Mouse (Mus musculus): ENCODE data around the gene Ttc39b.

The Ttc39b gene

DNA sequence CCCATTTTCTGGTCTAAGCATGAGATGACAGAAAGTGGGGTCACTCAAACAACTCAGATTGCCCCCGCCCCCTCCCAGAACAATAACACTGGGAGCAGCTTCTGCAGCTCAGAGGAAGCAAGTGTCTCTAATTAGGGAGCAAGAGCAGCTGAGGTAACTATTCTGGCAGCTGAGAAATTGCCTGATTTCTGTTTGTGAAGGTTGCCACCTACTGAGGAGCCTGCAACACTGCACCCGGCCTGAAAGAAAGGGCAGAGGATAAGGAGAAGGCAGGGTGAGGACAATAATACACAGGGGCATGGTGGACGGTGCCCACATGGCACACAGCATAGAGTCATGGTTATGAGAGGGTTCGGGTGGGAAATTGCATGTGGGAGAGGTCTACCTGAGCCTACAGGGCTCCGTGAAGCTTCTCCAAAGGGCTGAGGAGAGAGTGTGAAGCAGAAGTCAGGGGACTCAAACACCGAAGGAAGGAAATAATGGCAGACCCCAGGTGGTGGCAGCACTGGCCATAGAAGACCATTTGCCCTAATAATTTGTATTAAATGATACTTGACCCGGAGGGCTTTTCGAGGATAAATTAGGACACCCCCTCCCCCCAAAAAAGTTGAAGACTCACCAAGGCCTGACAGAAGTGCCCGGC is 140.6 kb downstream of the Ttc39b start:
- peak; percentile 51 for DNase-seq (ENCODE audit: low spot score)

DNA sequence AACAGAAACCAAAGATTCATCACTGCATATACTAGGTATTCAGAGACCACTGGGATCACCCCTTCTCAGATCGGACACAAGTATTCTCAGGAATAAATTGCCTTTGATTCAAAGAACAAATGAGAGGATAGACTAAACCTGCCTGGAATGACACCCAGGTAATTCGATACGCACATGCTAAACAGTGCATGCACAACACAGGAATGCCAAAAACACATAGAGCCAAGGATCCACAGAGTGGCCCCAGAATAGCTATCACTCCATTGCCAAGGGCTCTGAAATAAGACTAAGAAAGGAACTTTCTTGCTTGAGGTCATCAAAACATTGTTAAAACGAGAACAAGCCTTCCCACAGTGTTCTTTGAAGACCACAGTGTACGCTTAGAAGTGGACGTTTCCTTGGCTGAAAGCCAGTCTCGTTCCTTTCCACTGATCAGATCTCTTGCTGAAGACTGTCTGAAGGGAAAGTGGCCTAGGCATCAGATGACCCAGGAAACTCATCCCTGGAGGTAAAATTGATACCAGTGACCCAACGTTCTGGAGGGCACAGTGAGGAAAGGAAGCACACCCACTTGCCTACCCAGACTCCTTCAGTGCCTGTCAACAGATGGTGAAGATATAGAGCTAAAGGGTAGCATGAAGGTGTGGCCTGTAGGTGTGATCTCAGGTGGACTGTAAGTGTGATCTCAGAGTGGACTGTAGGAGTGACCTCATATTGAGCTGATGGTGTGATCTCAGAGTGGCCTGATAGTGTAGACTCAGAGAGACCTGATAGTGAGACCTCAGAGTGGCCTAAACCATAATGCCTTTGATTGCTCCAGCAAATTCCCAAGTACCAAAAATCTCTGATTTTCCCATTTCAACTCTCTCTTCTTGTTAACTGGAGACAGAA is 141.6 kb downstream of the Ttc39b start:
- DNase-seq (ENCODE audit: low spot score), result no peak

DNA sequence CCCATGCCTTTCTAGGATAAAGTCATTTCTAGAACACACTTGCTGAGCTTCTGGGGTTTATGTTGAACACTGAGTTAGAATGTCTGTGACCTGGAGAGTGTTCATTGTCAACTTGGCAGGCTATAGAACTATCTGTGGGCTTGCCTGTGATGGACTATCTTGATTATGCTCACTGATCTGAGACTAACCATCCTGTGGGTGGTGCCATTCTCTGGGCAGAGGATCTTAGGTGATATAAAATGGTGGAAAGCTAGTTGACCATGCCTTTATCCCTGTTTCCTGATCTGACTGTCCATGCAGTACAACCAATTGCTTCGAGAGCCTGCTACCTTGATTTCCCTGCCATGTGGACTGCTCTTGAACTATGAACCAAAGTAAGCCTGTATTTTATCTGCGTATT is 146.6 kb downstream of the Ttc39b start:
- DNase-seq (ENCODE audit: low spot score), result no peak

DNA sequence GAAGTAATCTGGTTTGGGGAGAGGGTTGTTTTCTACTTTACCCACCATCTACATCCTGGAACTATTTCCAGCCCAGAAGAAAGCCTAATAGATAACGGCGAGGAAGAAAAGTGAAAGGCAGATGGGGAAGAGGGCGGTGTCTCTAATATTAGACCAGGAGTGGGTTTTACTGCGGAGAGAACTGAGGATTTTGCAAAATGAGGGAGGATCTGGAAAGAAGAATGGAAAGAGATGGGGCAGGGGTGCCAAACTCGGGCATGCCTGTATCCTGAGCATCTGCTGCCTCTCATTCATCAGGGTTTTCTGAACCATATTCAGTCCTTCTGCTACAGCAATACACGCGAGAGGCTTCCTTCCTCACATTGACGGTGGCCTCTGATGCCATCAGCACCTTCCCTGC is 149.1 kb downstream of the Ttc39b start:
- no peak for DNase-seq (ENCODE audit: low spot score)

DNA sequence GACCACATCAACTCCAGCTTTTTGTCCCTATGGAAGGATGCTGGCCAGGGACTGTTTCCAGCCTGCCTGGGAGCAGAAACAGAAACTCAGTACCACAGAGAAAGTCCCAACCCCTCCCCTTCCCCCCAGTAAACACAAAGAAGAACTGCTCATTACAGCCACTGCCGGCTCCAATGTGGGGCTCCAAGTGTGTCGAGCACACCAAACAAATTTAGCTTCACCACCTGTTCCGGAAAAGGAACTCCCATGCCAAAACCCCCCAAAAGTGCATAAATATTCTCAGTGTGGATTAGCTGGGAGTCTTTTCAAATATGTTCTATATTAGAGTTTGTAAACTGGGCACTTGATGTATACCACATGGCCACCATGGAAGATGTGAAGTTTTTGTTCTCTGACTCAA is 151.8 kb downstream of the Ttc39b start:
- DNase-seq (ENCODE audit: low spot score), result no peak

DNA sequence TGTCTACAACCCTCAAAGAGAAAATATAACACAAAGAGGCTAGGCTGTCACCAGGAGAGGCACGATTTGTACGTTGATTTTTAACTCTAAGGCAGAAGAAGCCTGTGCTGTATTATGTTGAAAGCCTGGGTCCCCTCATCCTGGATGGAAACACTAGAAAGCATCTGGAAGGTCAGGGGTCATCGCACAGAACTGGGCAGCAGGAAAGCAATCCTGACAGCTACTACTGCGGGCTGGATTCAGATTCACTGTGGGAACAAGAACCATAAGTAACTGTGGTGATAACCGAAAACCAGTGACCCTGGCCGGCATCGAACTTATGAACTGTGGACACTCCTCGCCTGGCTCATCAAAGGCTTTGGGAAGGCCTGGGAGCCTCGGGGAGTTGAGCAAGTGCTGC is 153.3 kb downstream of the Ttc39b start:
- no peak for DNase-seq (ENCODE audit: low spot score)

Data from left cerebral cortex, adult 11 months (tissue).